Mouse (Mus musculus) macrophage (primary cell): ENCODE measurements around the gene Ppm1h. TPM values are rescaled to one million over a fixed set of nuclear protein-coding genes. Genes with fewer than 3 reads are reported as not detected.
"Not testable (repeated sequence)": the region's sequence is repeated elsewhere in the genome, so short reads cannot be mapped to it uniquely, and the experiment has no call there.

Source experiments
- H3K27ac ChIP-seq: fragments of 350-480 bp; formaldehyde crosslinking; 2 replicates; pipeline ENCODE4 v1.9.0; 2021
- H3K36me3 ChIP-seq: fragments of 350-480 bp; formaldehyde crosslinking; 2 replicates; pipeline ENCODE4 v1.9.0; 2021; ENCODE audit errors: inconsistent target
- H3K4me3 ChIP-seq: fragments of 350-480 bp; formaldehyde crosslinking; 2 replicates; pipeline ENCODE4 v1.9.0; 2021; ENCODE audit errors: inconsistent target
- H3K79me2 ChIP-seq: fragments of 350-480 bp; formaldehyde crosslinking; 2 replicates; pipeline ENCODE4 v1.9.0; 2021; ENCODE audit errors: inconsistent target
- WGBS: methylation state at CpG from one replicate; pipeline ENCODE4 v1.1.7; 2026; ENCODE audit warnings: inconsistent platforms; ENCODE audit not compliant: missing documents; 5-methylcytosine and 5-hydroxymethylcytosine counted together
- polyA plus RNA-seq: library from polyadenylated mRNA; stranded (reverse); fragments of 250-400 nt; gene quantifications from 3 replicates; pipeline ENCODE4 v1.2.4, GENCODE M21; 2018; ENCODE audit warnings: inconsistent platforms

Ppm1h gene
- polyA plus RNA-seq, 1 experiment from 2014 or later = 53.1 TPM

GRCm38 (mm10) chr10:122918325-122918694, 239.7 kb downstream of the Ppm1h start:
- WGBS = 93% methylated on average over 7 of the region's 9 CpGs
- Histone ChIP-seq H3K79me2 (no peaks in the 10 kb centered on the region), H3K36me3 (peaks cover 61% of the 10 kb centered on the region), H3K27ac (no peak overlapping the region), H3K4me3 (no peak overlapping the region)

- no peak overlapping the region for H3K4me3 ChIP-seq
- WGBS = 96% methylated on average over 5 of the region's 5 CpGs
- H3K36me3 ChIP-seq = peaks cover 60% of the 10 kb centered on the region
- H3K79me2 ChIP-seq = no peaks in the 10 kb centered on the region
- no peak overlapping the region for H3K27ac ChIP-seq
Measured at GRCm38 (mm10) chr10:122918754-122919153, 240.2 kb downstream of the Ppm1h start.

GRCm38 (mm10) chr10:122919416-122919815, 240.9 kb downstream of the Ppm1h start:
- WGBS = 100% methylated on average over 2 of the region's 2 CpGs
- peaks cover 60% of the 10 kb centered on the region for H3K36me3 ChIP-seq
- no peaks in the 10 kb centered on the region for H3K79me2 ChIP-seq
- H3K27ac ChIP-seq = no peak overlapping the region
- H3K4me3 ChIP-seq = no peak overlapping the region

GRCm38 (mm10) chr10:122920218-122920795, 241.7 kb downstream of the Ppm1h start:
- Histone ChIP-seq H3K27ac (no peak overlapping the region), H3K4me3 (no peak overlapping the region), H3K36me3 (peaks cover 63% of the 10 kb centered on the region), H3K79me2 (no peaks in the 10 kb centered on the region)
- 99% methylated on average over 10 of the region's 11 CpGs for WGBS

GRCm38 (mm10) chr10:122922226-122922625, 243.7 kb downstream of the Ppm1h start:
- Histone ChIP-seq H3K27ac (no peak overlapping the region), H3K36me3 (peaks cover 67% of the 10 kb centered on the region), H3K4me3 (no peak overlapping the region), H3K79me2 (no peaks in the 10 kb centered on the region)
- 99% methylated on average over 7 of the region's 7 CpGs for WGBS

- WGBS = 75% methylated on average over 4 of the region's 5 CpGs
Measured at GRCm38 (mm10) chr10:122924571-122924970, 246.0 kb downstream of the Ppm1h start.

GRCm38 (mm10) chr10:122926275-122926674, 247.7 kb downstream of the Ppm1h start:
- peaks cover 38% of the 10 kb centered on the region for H3K36me3 ChIP-seq
- WGBS = 95% methylated on average over 4 of the region's 4 CpGs
- H3K4me3 ChIP-seq = no peak overlapping the region
- H3K79me2 ChIP-seq = no peaks in the 10 kb centered on the region
- H3K27ac ChIP-seq = no peak overlapping the region

More at GRCm38 (mm10) chr10:122924571-122924970, 246.0 kb downstream of the Ppm1h start:
- not testable (repeated sequence) for H3K4me3 ChIP-seq, H3K79me2 ChIP-seq, H3K27ac ChIP-seq
- peaks cover 54% of the 10 kb centered on the region for H3K36me3 ChIP-seq

GRCm38 (mm10) chr10:122930520-122930919, 252.0 kb downstream of the Ppm1h start:
- Histone ChIP-seq H3K36me3 (peaks cover 32% of the 10 kb centered on the region; the same call in 1 of the 2 replicates), H3K79me2 (no peaks in the 10 kb centered on the region), H3K4me3 (no peak overlapping the region), H3K27ac (no peak overlapping the region)
- WGBS = 98% methylated on average over 4 of the region's 4 CpGs

- H3K27ac ChIP-seq = no peak overlapping the region
- H3K79me2 ChIP-seq = no peaks in the 10 kb centered on the region
- 73% methylated on average over 12 of the region's 13 CpGs for WGBS
- no peak overlapping the region for H3K4me3 ChIP-seq
- H3K36me3 ChIP-seq = peaks cover 25% of the 10 kb centered on the region; the same call in 1 of the 2 replicates
Measured at GRCm38 (mm10) chr10:122931193-122931832, 252.8 kb downstream of the Ppm1h start.

- H3K79me2 ChIP-seq = no peaks in the 10 kb centered on the region
- WGBS = 96% methylated on average over 10 of the region's 10 CpGs
- H3K27ac ChIP-seq = no peak overlapping the region
- H3K4me3 ChIP-seq = no peak overlapping the region
- peaks cover 21% of the 10 kb centered on the region; the same call in 1 of the 2 replicates for H3K36me3 ChIP-seq
Measured at GRCm38 (mm10) chr10:122931851-122932550, 253.4 kb downstream of the Ppm1h start.

GRCm38 (mm10) chr10:122933053-122933838, 254.7 kb downstream of the Ppm1h start:
- no peak overlapping the region for H3K4me3 ChIP-seq
- no peaks in the 10 kb centered on the region for H3K79me2 ChIP-seq
- H3K27ac ChIP-seq = no peak overlapping the region
- H3K36me3 ChIP-seq = peaks cover 21% of the 10 kb centered on the region; the same call in 1 of the 2 replicates
- WGBS = 83% methylated on average over 15 of the region's 15 CpGs

GRCm38 (mm10) chr10:122935406-122935805, 256.8 kb downstream of the Ppm1h start:
- H3K4me3 ChIP-seq, H3K27ac ChIP-seq, H3K79me2 ChIP-seq: not testable (repeated sequence)
- peaks cover 21% of the 10 kb centered on the region; the same call in 1 of the 2 replicates for H3K36me3 ChIP-seq
- WGBS = no CpG with 5 or more reads among the region's 4 CpGs

- H3K27ac ChIP-seq, H3K4me3 ChIP-seq, H3K79me2 ChIP-seq: not testable (repeated sequence)
- peaks cover 29% of the 10 kb centered on the region for H3K36me3 ChIP-seq
- WGBS = no CpG with 5 or more reads among the region's 4 CpGs
Measured at GRCm38 (mm10) chr10:122937380-122937779, 258.8 kb downstream of the Ppm1h start.

- H3K4me3 ChIP-seq = no peak overlapping the region
- peaks cover 23% of the 10 kb centered on the region for H3K36me3 ChIP-seq
- WGBS = 95% methylated on average over 10 of the region's 10 CpGs
- H3K27ac ChIP-seq = no peak overlapping the region
- H3K79me2 ChIP-seq = no peaks in the 10 kb centered on the region
Measured at GRCm38 (mm10) chr10:122939546-122939945, 261.0 kb downstream of the Ppm1h start.
